Mouse (Mus musculus) bone marrow, adult 2 months (tissue): ENCODE data around the gene Bcas2.

Experiments used
- CTCF ChIP-seq: fragments of 200-500 bp; IDR thresholded peaks from 2 replicates; pipeline ENCODE4 v1.5.1; 2011; ENCODE audit warnings: low read length, control low read depth; ENCODE audit not compliant: control insufficient read depth, insufficient read depth
- POLR2A ChIP-seq: fragments of 200-500 bp; IDR thresholded peaks from 2 replicates; pipeline ENCODE4 v1.6.1; 2011; ENCODE audit warnings: low read depth, mild to moderate bottlenecking, control low read depth, low read length, borderline replicate concordance; ENCODE audit not compliant: control insufficient read depth

DNA sequence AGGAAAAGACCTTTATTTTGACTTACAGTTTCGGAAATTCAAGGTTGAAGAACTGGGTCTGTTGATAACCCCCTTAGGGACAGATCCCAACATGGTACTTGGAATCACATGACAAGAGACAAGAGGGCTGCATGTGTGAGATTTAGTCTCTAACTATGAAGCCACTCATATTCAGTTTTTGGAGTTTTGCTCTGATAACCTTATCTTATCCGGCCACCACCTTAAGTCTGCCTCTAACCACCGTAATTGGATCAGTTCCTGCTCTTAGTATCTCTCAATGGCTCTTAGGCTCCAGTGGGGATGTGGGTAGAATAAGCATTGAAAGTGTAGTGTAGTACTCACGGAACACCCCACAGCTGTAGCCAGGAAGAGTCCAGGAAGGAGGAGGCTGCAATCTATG is 5.3 kb downstream of the Bcas2 start:
- TF ChIP-seq CTCF: no peak
- TF ChIP-seq POLR2A: no peak
